Mouse (Mus musculus): ENCODE measurements at regions not wholly inside any gene's neighbourhood (a gene's known extent, or its start where the extent isn't known, plus 50 kb on each side); places are given as distances from the start of the nearest gene placed in this dataset.

DNA sequence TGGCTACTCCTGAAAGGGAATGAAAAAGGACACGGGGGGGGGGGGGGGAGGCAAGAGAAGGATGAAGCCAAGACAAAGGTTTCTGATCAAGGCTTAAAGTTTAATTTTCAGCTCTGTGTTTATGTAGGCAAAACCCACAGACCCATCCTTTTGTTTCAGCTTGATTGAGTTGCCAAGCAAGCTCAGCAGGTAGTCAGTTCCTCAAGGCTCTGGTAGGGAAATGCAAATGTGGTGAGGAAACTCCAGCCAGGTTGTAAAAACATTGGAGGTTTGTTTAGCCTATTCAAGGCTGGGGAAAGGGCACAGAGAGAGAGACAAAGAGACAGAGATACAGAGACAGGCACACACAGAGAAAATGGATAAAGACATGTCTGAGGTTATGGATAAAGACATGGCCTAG lies 99.4 kb upstream of the Ddhd1 start:
- H3K4me2 ChIP-seq (ENCODE audit: low read depth) = no peak overlapping the region
- no peaks in the 10 kb centered on the region for H3K27me3 ChIP-seq (ENCODE audit: control insufficient read depth, insufficient read depth, insufficient read length)
- H3ac ChIP-seq (ENCODE audit: control insufficient read depth, insufficient read length) = no peak overlapping the region
- H3K4me3 ChIP-seq = no peak overlapping the region
- H3K36me3 ChIP-seq (ENCODE audit: control insufficient read depth, insufficient read depth) = no peaks in the 10 kb centered on the region
- H3K79me2 ChIP-seq (ENCODE audit: control insufficient read depth, insufficient read depth) = no peaks in the 10 kb centered on the region
- TF ChIP-seq TCF12 (IDR thresholded peaks at IDR 0.05; ENCODE audit: insufficient read depth, poor library complexity, severe bottlenecking) = no peak

- Histone ChIP-seq H3ac (ENCODE audit: control insufficient read depth, insufficient read length) (no peak overlapping the region), H3K27me3 (ENCODE audit: control insufficient read depth, insufficient read depth, insufficient read length) (no peaks in the 10 kb centered on the region), H3K79me2 (ENCODE audit: control insufficient read depth, insufficient read depth) (no peaks in the 10 kb centered on the region), H3K36me3 (ENCODE audit: control insufficient read depth, insufficient read depth) (no peaks in the 10 kb centered on the region), H3K4me2 (ENCODE audit: low read depth) (no peak overlapping the region), H3K4me3 (no peak overlapping the region)
- no peak for TF ChIP-seq SRF (IDR thresholded peaks at IDR 0.05; ENCODE audit: control insufficient read depth, insufficient read length, low read depth)
- no peak for TF ChIP-seq REST (IDR thresholded peaks at IDR 0.05; ENCODE audit: insufficient read depth, insufficient read length)
- TF ChIP-seq USF1 (IDR thresholded peaks at IDR 0.05; ENCODE audit: low read depth) = no peak
- TF ChIP-seq POLR2A (IDR thresholded peaks at IDR 0.05; ENCODE audit: insufficient read length, low read depth) = no peak
These were observed 103.1 kb upstream of the Ddhd1 start for GRCm38 (mm10) chr14:45760890-45761680.

- Histone ChIP-seq H3K36me3 (ENCODE audit: control insufficient read depth, insufficient read depth) (no peaks in the 10 kb centered on the region), H3K27me3 (ENCODE audit: control insufficient read depth, insufficient read depth, insufficient read length) (no peaks in the 10 kb centered on the region), H3K4me3 (no peak overlapping the region), H3K4me2 (ENCODE audit: low read depth) (no peak overlapping the region), H3K79me2 (ENCODE audit: control insufficient read depth, insufficient read depth) (no peaks in the 10 kb centered on the region), H3ac (ENCODE audit: control insufficient read depth, insufficient read length) (no peak overlapping the region)
- TF ChIP-seq E2F4 (IDR thresholded peaks at IDR 0.05; ENCODE audit: insufficient read depth) (no peak), TCF3 (IDR thresholded peaks at IDR 0.05; ENCODE audit: insufficient read length, low read depth) (no peak), CEBPB (IDR thresholded peaks at IDR 0.05; ENCODE audit: insufficient read depth, poor library complexity, severe bottlenecking) (no peak), SRF (IDR thresholded peaks at IDR 0.05; ENCODE audit: control insufficient read depth, insufficient read length, low read depth) (no peak), MAX (IDR thresholded peaks at IDR 0.05; ENCODE audit: low read depth) (no peak), POLR2AphosphoS2 (IDR thresholded peaks at IDR 0.05; ENCODE audit: insufficient read length, low read depth) (no peak), TCF12 (IDR thresholded peaks at IDR 0.05; ENCODE audit: insufficient read depth, poor library complexity, severe bottlenecking) (no peak), USF1 (IDR thresholded peaks at IDR 0.05; ENCODE audit: low read depth) (no peak), REST (IDR thresholded peaks at IDR 0.05; ENCODE audit: insufficient read depth, insufficient read length) (no peak), MYOG (IDR thresholded peaks at IDR 0.05; ENCODE audit: control insufficient read depth in 1 of 3, insufficient read depth in 1 of 3, insufficient read length in 2 of 3, low read depth in 2 of 3) (no peak), MYOD1 (IDR thresholded peaks at IDR 0.05; ENCODE audit: control insufficient read depth in 1 of 3, insufficient read length in 2 of 3, low read depth in 2 of 3) (no peak)
These were observed 106.3 kb upstream of the Ddhd1 start for GRCm38 (mm10) chr14:45764231-45764630.

GRCm38 (mm10) chr14:45766582-45766981 lies 108.6 kb upstream of the Ddhd1 start:
- H3K36me3 ChIP-seq (ENCODE audit: control insufficient read depth, insufficient read depth) = no peaks in the 10 kb centered on the region
- H3K4me2 ChIP-seq (ENCODE audit: low read depth) = no peak overlapping the region
- no peak overlapping the region for H3ac ChIP-seq (ENCODE audit: control insufficient read depth, insufficient read length)
- H3K79me2 ChIP-seq (ENCODE audit: control insufficient read depth, insufficient read depth) = no peaks in the 10 kb centered on the region
- no peak overlapping the region for H3K4me3 ChIP-seq
- TF ChIP-seq MYOG (IDR thresholded peaks at IDR 0.05; ENCODE audit: control insufficient read depth in 1 of 3, insufficient read depth in 1 of 3, insufficient read length in 2 of 3, low read depth in 2 of 3) (no peak), CEBPB (IDR thresholded peaks at IDR 0.05; ENCODE audit: insufficient read depth, poor library complexity, severe bottlenecking) (no peak), TCF3 (IDR thresholded peaks at IDR 0.05; ENCODE audit: insufficient read length, low read depth) (no peak), SRF (IDR thresholded peaks at IDR 0.05; ENCODE audit: control insufficient read depth, insufficient read length, low read depth) (no peak), POLR2AphosphoS2 (IDR thresholded peaks at IDR 0.05; ENCODE audit: insufficient read length, low read depth) (no peak), USF1 (IDR thresholded peaks at IDR 0.05; ENCODE audit: low read depth) (no peak), MYOD1 (IDR thresholded peaks at IDR 0.05; ENCODE audit: control insufficient read depth in 1 of 3, insufficient read length in 2 of 3, low read depth in 2 of 3) (no peak), TCF12 (IDR thresholded peaks at IDR 0.05; ENCODE audit: insufficient read depth, poor library complexity, severe bottlenecking) (no peak), MAX (IDR thresholded peaks at IDR 0.05; ENCODE audit: low read depth) (no peak), E2F4 (IDR thresholded peaks at IDR 0.05; ENCODE audit: insufficient read depth) (no peak), REST (IDR thresholded peaks at IDR 0.05; ENCODE audit: insufficient read depth, insufficient read length) (no peak), POLR2A (IDR thresholded peaks at IDR 0.05; ENCODE audit: insufficient read length, low read depth) (no peak)
- H3K27me3 ChIP-seq (ENCODE audit: control insufficient read depth, insufficient read depth, insufficient read length) = no peaks in the 10 kb centered on the region

DNA sequence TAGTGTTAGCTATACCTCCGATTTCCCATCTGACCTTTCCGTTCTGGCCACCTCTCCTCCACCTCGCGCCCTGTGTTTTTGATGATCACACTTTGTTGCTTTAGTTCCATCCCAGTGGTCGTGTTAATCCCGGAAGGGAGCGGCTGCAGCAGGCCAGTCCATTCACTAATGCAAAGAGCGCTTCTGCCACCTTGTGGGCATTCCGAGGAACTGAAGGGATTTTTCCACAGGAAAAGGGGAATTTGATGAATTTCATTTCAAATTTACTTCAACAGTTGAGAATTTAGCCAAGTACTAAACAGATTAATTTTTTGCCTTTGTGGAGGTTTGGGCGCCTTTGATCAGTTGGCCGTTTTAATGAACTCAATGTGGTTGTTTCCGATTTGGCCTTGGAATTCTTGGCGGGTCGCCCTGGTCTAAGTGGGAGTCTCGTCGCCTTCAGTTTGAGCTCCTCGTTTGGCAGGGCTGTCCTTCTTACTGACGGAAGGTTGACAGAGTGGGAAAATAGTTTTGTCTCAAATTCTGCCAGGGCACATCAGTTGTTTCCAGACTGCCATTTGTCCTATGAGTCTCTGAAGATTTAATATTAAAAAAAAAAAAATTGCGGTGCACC lies 114.8 kb upstream of the Ddhd1 start:
- Histone ChIP-seq H3K79me2 (ENCODE audit: control insufficient read depth, insufficient read depth) (no peaks in the 10 kb centered on the region), H3K4me2 (ENCODE audit: low read depth) (peak overlapping the region; percentile 84), H3K27me3 (ENCODE audit: control insufficient read depth, insufficient read depth, insufficient read length) (no peaks in the 10 kb centered on the region), H3ac (ENCODE audit: control insufficient read depth, insufficient read length) (no peak overlapping the region), H3K36me3 (ENCODE audit: control insufficient read depth, insufficient read depth) (no peaks in the 10 kb centered on the region), H3K4me3 (peak overlapping the region; percentile 10)
- TF ChIP-seq MYOG (IDR thresholded peaks at IDR 0.05; ENCODE audit: control insufficient read depth in 1 of 3, insufficient read depth in 1 of 3, insufficient read length in 2 of 3, low read depth in 2 of 3) (no peak), SRF (IDR thresholded peaks at IDR 0.05; ENCODE audit: control insufficient read depth, insufficient read length, low read depth) (no peak), MYOD1 (IDR thresholded peaks at IDR 0.05; ENCODE audit: control insufficient read depth in 1 of 3, insufficient read length in 2 of 3, low read depth in 2 of 3) (no peak), TCF12 (IDR thresholded peaks at IDR 0.05; ENCODE audit: insufficient read depth, poor library complexity, severe bottlenecking) (no peak), E2F4 (IDR thresholded peaks at IDR 0.05; ENCODE audit: insufficient read depth) (no peak), TCF3 (IDR thresholded peaks at IDR 0.05; ENCODE audit: insufficient read length, low read depth) (no peak), USF1 (IDR thresholded peaks at IDR 0.05; ENCODE audit: low read depth) (no peak), MAX (IDR thresholded peaks at IDR 0.05; ENCODE audit: low read depth) (no peak), REST (IDR thresholded peaks at IDR 0.05; ENCODE audit: insufficient read depth, insufficient read length) (no peak)

Data from myocyte (in vitro differentiated cells).